Mouse (Mus musculus) cerebellum, adult 2 months (tissue): ENCODE measurements around the gene Utp6.

ENCODE experiments used
- CTCF ChIP-seq: fragments of 200-500 bp; IDR thresholded peaks from 2 replicates; pipeline ENCODE4 v1.5.1; 2011; ENCODE audit warnings: low read depth, mild to moderate bottlenecking, control low read depth, low read length, moderate library complexity, borderline replicate concordance; ENCODE audit not compliant: insufficient read depth
- POLR2A ChIP-seq: fragments of 200-500 bp; IDR thresholded peaks from 2 replicates; pipeline ENCODE4 v1.6.1; 2011; ENCODE audit warnings: low read length, control low read depth, borderline replicate concordance; ENCODE audit not compliant: insufficient read depth

DNA sequence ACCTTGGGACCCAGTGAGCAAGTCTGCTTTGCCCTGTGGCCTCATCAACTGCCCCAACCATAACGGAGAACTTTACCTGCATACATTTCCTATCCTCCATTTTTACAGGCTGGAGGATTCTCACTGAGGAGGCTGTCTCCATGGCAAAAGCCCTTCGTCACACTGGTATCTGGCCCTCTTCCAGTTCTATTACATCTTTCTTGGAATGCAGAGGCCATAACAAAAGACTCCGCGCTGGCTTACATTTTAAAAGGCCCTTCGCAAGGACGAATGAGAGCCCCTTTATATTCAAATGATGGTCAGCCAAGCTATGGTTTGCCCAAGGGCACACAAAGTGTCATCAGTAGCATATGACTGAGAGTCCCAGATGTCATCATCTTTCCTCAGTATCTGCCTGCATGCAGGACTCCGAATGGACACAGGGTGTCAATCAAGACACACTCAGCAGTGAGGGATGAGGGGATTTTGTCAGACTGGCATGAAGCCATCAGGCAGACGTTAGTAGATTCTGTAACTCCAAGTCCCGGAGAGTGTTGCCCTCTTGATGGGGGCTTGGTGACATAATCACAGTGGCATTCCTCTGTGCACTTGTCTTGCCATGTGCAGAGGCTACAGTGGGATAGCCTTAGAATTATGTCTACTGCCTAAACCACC is 46.4 kb downstream of the Utp6 start:
- no peak for TF ChIP-seq CTCF
- TF ChIP-seq POLR2A: no peak
